Mouse (Mus musculus): ENCODE data around the gene Abcg5. TPM values are rescaled to one million over a fixed set of nuclear protein-coding genes. Genes with fewer than 3 reads are reported as not detected.

The Abcg5 gene
- not detected for total RNA-seq (2021)
- long read RNA-seq, experiment 1, result 0 reads
- long read RNA-seq, experiment 2, result 0 reads

- DNase-seq (ENCODE audit: extremely low spot score in 1 of 2, low spot score in 2 of 2), result no peak
Observed at GRCm38 (mm10) chr17:84682734-84683717, at the start of gene Abcg5. Gene Abcg5 (minus strand): TSS chr17:84683011.

GRCm38 (mm10) chr17:84732612-84733011 lies 49.8 kb upstream of the Abcg5 start:
- no peak for DNase-seq (ENCODE audit: extremely low spot score in 1 of 2, low spot score in 2 of 2)
- intact Hi-C loops (cut with DNase I), result no loop called here
- Histone ChIP-seq H3K4me3 (no peak overlapping the region), H3K27ac (no peak overlapping the region)
- TF ChIP-seq CTCF (IDR thresholded peaks at IDR 0.05), result no peak

More at GRCm38 (mm10) chr17:84682734-84683717, at the start of gene Abcg5:
- TF ChIP-seq CTCF (IDR thresholded peaks at IDR 0.05), result no peak
- no peak within 1 kb of the TSS for H3K4me3 ChIP-seq
- intact Hi-C loops (cut with DNase I), result no loop called here
- no peak within 1 kb of the TSS for H3K27ac ChIP-seq

GRCm38 (mm10) chr17:84731361-84731760 lies 48.5 kb upstream of the Abcg5 start:
- no peak for DNase-seq (ENCODE audit: extremely low spot score in 1 of 2, low spot score in 2 of 2)
- TF ChIP-seq CTCF (IDR thresholded peaks at IDR 0.05), result no peak
- intact Hi-C loops (cut with DNase I), result no loop called here
- Histone ChIP-seq H3K27ac (no peak overlapping the region), H3K4me3 (no peak overlapping the region)

GRCm38 (mm10) chr17:84729140-84729539 lies 46.3 kb upstream of the Abcg5 start:
- no peak for TF ChIP-seq CTCF (IDR thresholded peaks at IDR 0.05)
- no peak for DNase-seq (ENCODE audit: extremely low spot score in 1 of 2, low spot score in 2 of 2)
- Histone ChIP-seq H3K27ac (no peak overlapping the region), H3K4me3 (no peak overlapping the region)
- intact Hi-C loops (cut with DNase I), result no loop called here

DNA sequence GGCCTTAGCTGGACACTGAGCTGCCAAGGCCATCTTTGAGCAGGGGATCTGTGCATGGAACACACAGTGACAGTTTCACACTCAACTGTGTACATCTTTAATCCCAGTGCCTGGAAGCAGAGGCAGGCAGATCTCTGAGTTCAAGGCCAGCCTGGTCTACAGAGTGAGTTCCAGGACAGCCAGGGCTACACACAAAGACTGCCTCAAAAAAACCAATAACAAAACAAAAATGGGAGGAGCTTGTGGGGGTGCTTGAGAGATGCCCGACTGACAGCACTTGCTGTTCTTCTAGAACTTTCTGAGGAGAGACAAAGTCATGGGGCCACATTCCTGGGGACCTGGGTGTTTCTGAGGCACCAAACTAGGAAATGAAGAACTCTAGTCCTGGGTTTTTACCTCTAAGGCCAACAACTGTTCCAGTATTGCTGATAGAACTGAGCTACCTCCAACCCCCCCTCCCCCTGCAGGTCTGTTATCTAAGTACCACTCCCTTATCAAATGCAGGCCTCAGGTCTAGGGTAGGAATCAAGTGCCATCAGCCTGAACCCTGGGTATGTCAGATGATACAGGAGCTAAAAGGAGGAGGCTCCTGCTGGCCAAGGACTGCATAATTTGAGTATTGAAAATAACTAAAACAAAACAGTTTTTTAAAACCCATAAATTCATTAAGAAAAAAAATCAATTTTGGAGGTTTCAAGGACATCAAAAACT lies 45.5 kb upstream of the Abcg5 start:
- TF ChIP-seq CTCF (IDR thresholded peaks at IDR 0.05), result no peak
- DNase-seq (ENCODE audit: extremely low spot score in 1 of 2, low spot score in 2 of 2), result no peak
- no peak overlapping the region for H3K4me3 ChIP-seq
- intact Hi-C loops (cut with DNase I), result no loop called here
- no peak overlapping the region for H3K27ac ChIP-seq

GRCm38 (mm10) chr17:84725163-84725562 lies 42.4 kb upstream of the Abcg5 start:
- no peak for TF ChIP-seq CTCF (IDR thresholded peaks at IDR 0.05)
- intact Hi-C loops (cut with DNase I), result no loop called here
- no peak overlapping the region for H3K4me3 ChIP-seq
- H3K27ac ChIP-seq, result no peak overlapping the region
- DNase-seq (ENCODE audit: extremely low spot score in 1 of 2, low spot score in 2 of 2), result no peak

DNA sequence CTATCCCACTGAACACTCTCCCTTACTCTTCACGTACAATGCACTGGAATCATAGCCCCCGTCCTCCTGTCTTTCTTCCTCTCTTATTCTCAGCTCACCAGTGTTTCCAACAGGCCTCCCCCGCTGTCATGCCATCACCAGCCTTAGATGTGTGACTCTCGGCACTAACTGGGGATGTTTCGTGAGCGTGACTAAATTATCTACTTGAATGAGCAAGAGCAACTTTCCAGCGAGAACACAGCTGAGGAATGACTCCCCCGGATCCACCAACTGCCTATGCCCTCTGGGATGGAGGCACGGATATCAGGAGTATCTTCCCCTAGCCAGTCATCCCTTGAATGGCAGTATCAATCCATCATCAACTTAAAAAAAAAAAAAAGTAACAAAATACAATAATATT lies 41.2 kb upstream of the Abcg5 start:
- TF ChIP-seq CTCF (IDR thresholded peaks at IDR 0.05), result no peak
- intact Hi-C loops (cut with DNase I), result no loop called here
- H3K27ac ChIP-seq, result no peak overlapping the region
- H3K4me3 ChIP-seq, result no peak overlapping the region
- no peak for DNase-seq (ENCODE audit: extremely low spot score in 1 of 2, low spot score in 2 of 2)

- no peak overlapping the region for H3K4me3 ChIP-seq
Observed at GRCm38 (mm10) chr17:84719105-84719504, 36.3 kb upstream of the Abcg5 start.

DNA sequence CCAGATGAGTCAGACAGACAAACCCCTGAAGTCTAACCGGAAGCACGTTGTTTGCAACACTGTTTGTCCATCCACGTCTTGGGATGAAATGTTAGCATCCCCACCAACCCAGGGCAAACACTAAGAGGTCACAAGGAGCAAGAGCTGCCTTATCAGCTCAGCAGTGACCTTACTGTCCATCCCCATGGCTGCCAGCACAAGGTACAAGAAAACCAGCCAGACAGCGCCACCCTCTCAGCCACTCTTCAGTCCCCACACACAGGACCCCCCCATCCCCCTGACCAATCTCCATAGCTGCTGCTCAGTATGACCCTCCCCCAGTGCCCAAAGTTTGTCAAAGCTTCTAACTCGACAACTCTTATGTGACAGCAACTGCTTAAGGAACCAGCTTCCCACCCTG lies 34.6 kb upstream of the Abcg5 start:
- TF ChIP-seq CTCF (IDR thresholded peaks at IDR 0.05), result no peak
- H3K4me3 ChIP-seq, result no peak overlapping the region
- no peak overlapping the region for H3K27ac ChIP-seq
- intact Hi-C loops (cut with DNase I), result no loop called here
- DNase-seq (ENCODE audit: extremely low spot score in 1 of 2, low spot score in 2 of 2), result no peak

More at GRCm38 (mm10) chr17:84719105-84719504, 36.3 kb upstream of the Abcg5 start:
- no peak for DNase-seq (ENCODE audit: extremely low spot score in 1 of 2, low spot score in 2 of 2)
- no peak overlapping the region for H3K27ac ChIP-seq
- TF ChIP-seq CTCF (IDR thresholded peaks at IDR 0.05), result no peak
- intact Hi-C loops (cut with DNase I), result no loop called here

DNA sequence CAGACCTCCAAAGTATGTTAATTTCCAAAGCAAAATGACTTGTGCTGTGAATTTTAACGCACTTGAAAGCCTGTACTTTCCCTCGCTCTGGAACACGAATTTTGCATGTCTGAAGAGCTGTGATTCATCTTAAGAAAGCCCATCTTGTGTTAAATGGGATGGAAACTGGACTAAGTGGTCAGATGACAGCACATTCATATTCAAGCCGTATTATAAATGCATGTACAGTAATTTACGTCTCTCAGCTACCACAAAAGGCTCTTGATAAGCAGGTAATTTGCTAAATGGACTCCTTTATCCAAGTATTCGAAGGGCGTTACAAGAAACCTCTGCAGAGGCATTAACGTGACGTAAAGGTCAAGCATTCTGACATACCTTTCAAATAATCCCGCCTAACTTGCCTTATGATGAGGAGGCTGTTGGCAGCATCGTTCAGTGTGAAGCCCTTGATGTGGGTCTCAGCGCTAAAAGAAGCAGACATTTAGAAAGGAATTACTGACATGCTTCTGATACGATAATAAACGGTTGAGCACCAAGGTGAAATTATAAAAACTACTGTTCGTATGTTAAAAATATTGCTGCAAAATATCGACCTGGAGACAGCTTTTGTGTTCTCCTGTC lies 33.6 kb upstream of the Abcg5 start:
- TF ChIP-seq CTCF (IDR thresholded peaks at IDR 0.05), result no peak
- intact Hi-C loops (cut with DNase I), result no loop called here
- no peak for DNase-seq (ENCODE audit: extremely low spot score in 1 of 2, low spot score in 2 of 2)
- no peak overlapping the region for H3K4me3 ChIP-seq
- no peak overlapping the region for H3K27ac ChIP-seq

DNA sequence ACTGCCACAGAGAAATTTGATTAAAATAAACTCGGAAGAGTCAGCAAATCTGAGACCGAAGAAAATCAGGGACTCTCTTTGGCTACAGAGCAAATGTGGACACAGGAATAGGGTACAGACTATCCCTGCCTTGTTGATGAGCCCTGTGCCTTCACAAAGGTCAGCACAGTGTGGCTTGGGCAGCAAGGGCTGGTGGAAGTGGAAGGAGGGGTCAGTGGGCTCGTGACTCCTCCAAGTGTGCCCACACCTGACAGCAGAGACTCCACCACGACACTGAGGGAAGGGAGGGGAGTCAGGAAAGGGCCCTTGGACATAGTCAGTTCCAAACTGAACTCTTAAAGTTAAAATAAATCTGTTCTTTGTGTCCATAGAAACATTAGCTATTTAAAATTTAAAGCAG lies 32.1 kb upstream of the Abcg5 start:
- Histone ChIP-seq H3K27ac (no peak overlapping the region), H3K4me3 (no peak overlapping the region)
- TF ChIP-seq CTCF (IDR thresholded peaks at IDR 0.05), result no peak
- DNase-seq (ENCODE audit: extremely low spot score in 1 of 2, low spot score in 2 of 2), result no peak
- intact Hi-C loops (cut with DNase I), result loop anchor here (5.0 kb wide), 1 partner anchor 32 kb away; no protein-coding TSS in a partner anchor

Data from left cerebral cortex, adult 2 months (tissue).